Mouse (Mus musculus): ENCODE results near the gene Glg1. TPM values are rescaled to one million over a fixed set of nuclear protein-coding genes. Genes with fewer than 3 reads are reported as not detected.

Glg1 gene
- polyA plus RNA-seq, 1 experiment from 2014 or later = 13.0 TPM

DNA sequence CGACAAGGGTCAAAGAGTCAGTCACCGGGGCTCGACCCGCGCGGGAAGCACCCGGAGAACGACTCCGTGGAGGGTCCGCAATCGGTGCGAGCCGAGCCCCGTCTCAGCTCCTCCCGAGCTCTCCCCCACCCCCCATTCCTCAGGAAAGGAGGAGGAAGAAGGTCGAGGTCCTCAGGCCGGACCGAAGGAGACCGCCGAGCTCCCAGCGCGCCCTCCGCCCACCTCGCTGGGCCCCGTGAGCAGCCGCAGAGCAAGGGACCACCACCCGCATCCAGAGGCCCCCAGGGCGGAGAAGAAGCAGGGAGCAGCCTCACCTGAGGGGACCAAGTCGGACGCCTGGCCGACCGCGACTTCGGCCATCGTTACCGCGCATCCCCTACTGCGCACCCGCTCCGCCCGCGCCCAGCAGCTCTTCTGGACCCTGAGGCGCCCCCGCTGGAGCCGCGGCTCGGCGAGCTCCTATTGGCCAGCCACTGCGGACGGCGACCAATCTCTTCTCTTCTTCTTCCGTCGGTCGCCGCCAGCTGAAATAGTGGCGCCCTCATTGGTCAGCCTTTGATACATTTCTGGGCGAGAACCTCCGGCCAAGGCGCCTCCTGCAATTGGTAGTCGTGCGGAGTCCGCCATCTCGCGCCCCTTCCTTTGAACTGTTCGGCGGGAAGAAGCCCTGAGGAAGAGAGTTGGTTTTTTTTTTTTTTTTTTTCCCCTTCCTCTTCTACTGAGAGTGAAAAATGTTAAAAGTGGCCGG is 41.0 kb upstream of the Glg1 start, which contains the start of gene Rfwd3:
TSS of gene Rfwd3 (minus strand) at position 402 of the 748 bp plus-strand sequence.
- WGBS (ENCODE audit: insufficient replicate concordance) = under 1% methylated on average over 60 of the region's 67 CpGs
- ATAC-seq = peak; percentile 100

DNA sequence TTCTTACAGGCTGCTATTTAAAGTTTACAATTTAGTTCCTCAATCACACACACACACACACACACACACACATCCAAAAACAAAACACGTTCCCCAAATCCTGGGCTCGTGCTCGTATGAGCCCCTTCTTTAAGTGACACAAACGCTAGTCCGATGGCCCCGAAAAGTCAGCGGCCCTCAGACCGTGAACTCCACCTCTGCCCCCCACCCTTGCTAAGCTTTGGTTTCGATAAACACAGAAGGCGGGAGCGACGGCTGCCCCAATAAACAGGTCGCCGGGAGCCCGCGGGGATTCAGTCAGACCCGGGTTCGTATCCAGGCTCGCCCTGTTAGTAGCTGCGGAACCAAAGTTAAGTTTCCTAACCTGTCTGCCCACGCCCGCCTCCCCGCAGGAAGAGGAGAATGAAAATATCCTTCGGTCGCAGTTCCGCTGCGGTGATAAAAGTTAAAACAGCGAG is 40.4 kb upstream of the Glg1 start:
- H3K9me3 ChIP-seq (ENCODE audit: low read length) = no peaks in the 10 kb centered on the region
- H3K4me1 ChIP-seq (ENCODE audit: insufficient read depth) = peaks cover 10% of the 10 kb centered on the region
- H3K9ac ChIP-seq (replicated peaks) = peak overlapping the region; percentile 91
- peaks cover 21% of the 10 kb centered on the region for H3K36me3 ChIP-seq (replicated peaks; ENCODE audit: insufficient read depth, low read length)
- H3K4me3 ChIP-seq (ENCODE audit: low read depth, low read length) = peak overlapping the region; percentile 86
- under 1% methylated on average over 28 of the region's 28 CpGs for WGBS (ENCODE audit: insufficient replicate concordance)
- no peak for TF ChIP-seq CTCF (IDR thresholded peaks at IDR 0.05; ENCODE audit: low read depth)
- no peak for TF ChIP-seq EP300 (IDR thresholded peaks at IDR 0.05; ENCODE audit: low read depth)
- H3K27ac ChIP-seq (ENCODE audit: low read depth) = peak overlapping the region; percentile 88
- ATAC-seq = peak; percentile 15
- H3K4me2 ChIP-seq (ENCODE audit: low read depth, low read length) = peak overlapping the region; percentile 71
- H3K27me3 ChIP-seq (ENCODE audit: insufficient read depth, low read length) = no peaks in the 10 kb centered on the region
- DNase-seq = peak; percentile 82

More for the DNA sequence above, 41.0 kb upstream of the Glg1 start, which contains the start of gene Rfwd3:
- DNase-seq = peak; percentile 96
- peak within 1 kb of the TSS; percentile 86 for H3K4me3 ChIP-seq (ENCODE audit: low read depth, low read length)
- H3K9ac ChIP-seq (replicated peaks) = peak within 1 kb of the TSS; percentile 91
- H3K4me2 ChIP-seq (ENCODE audit: low read depth, low read length) = peak within 1 kb of the TSS; percentile 71
- peak; percentile 45 for TF ChIP-seq CTCF (IDR thresholded peaks at IDR 0.05; ENCODE audit: low read depth)
- 0 out of 2 replicates have a peak, but pooled peaks have one; percentile 16 for TF ChIP-seq EP300 (IDR thresholded peaks at IDR 0.05; ENCODE audit: low read depth)
- H3K4me1 ChIP-seq (ENCODE audit: insufficient read depth) = peaks cover 10% of the 10 kb centered on the region
- H3K27me3 ChIP-seq (ENCODE audit: insufficient read depth, low read length) = no peaks in the 10 kb centered on the region
- H3K27ac ChIP-seq (ENCODE audit: low read depth) = peak within 1 kb of the TSS; percentile 88
- H3K36me3 ChIP-seq (replicated peaks; ENCODE audit: insufficient read depth, low read length) = peaks cover 17% of the 10 kb centered on the region
- no peaks in the 10 kb centered on the region for H3K9me3 ChIP-seq (ENCODE audit: low read length)

DNA sequence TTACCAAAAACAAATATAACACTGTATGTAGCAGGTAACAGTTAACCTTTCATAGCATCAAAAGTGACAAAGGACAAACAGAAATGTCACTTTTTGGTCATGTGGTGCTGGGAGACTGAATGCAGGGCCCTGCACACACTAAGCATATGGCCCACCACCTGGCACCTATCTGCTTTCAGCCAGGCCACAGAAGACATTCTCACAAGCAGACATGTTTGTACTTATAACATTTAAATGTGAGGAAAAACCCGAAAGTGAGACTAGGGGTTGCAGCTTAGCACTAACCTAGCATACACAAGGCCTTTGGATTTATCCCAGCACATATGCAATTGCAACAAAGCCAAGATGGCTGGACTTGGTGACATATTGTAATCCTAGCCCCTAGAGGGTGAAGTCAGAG is 39.0 kb upstream of the Glg1 start:
- H3K27ac ChIP-seq (ENCODE audit: low read depth) = no peak overlapping the region
- no peaks in the 10 kb centered on the region for H3K27me3 ChIP-seq (ENCODE audit: insufficient read depth, low read length)
- H3K4me3 ChIP-seq (ENCODE audit: low read depth, low read length) = peak overlapping the region; percentile 86; the same call in 1 of the 2 replicates
- H3K4me1 ChIP-seq (ENCODE audit: insufficient read depth) = peaks cover 10% of the 10 kb centered on the region
- no peak for ATAC-seq
- 78% methylated on average over 1 of the region's 1 CpGs for whole genome bisulfite sequencing (ENCODE audit: insufficient replicate concordance)
- peaks cover 34% of the 10 kb centered on the region for H3K36me3 ChIP-seq (replicated peaks; ENCODE audit: insufficient read depth, low read length)
- DNase-seq = no peak
- peak overlapping the region; percentile 38; the same call in 1 of the 2 replicates for H3K9ac ChIP-seq (replicated peaks)
- TF ChIP-seq CTCF (IDR thresholded peaks at IDR 0.05; ENCODE audit: low read depth) = no peak
- no peak for TF ChIP-seq EP300 (IDR thresholded peaks at IDR 0.05; ENCODE audit: low read depth)
- H3K4me2 ChIP-seq (ENCODE audit: low read depth, low read length) = peak overlapping the region; percentile 71
- no peaks in the 10 kb centered on the region for H3K9me3 ChIP-seq (ENCODE audit: low read length)

DNA sequence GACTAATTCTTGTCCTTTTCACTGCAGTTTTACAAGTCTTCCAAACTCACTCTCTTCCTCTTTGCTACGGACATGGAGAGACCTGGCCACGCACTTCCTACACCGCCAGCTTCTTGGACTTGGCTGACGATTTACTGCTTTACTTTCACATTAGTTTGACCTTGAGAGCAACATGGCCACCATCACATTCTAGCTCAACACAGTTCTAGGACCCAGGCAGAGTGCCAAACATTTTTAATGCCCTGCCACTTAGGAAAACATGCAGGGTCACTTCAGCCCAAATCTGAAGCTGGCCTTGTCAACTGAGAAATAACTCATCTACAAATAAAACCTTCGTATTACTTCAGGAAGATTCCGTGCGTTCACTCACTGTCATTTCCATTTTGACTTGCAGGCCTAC is 32.7 kb upstream of the Glg1 start:
- no peaks in the 10 kb centered on the region for H3K9me3 ChIP-seq (ENCODE audit: low read length)

DNA sequence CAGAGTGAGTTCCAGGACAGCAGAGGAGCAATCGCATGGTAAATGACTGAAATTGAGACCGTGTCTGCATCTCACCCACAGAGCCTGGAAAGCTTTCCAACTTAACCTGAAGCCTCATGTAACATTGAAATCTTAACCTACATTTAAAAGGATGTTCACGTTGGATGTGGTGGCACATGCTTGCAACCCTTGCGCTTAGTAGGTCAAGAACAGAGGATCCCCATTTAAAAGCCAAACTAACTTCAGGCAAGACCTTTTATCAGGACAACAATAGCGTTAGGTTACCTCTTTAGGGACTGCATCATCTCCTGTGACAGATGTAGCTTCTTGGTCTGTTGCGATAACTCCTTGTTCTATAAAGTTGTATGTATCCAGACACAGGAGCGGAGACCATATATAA is 31.6 kb upstream of the Glg1 start:
- Histone ChIP-seq H3K27ac (ENCODE audit: low read depth) (no peak overlapping the region), H3K4me2 (ENCODE audit: low read depth, low read length) (no peak overlapping the region), H3K27me3 (ENCODE audit: insufficient read depth, low read length) (no peaks in the 10 kb centered on the region), H3K4me3 (ENCODE audit: low read depth, low read length) (no peak overlapping the region), H3K36me3 (replicated peaks; ENCODE audit: insufficient read depth, low read length) (peaks cover 87% of the 10 kb centered on the region), H3K9me3 (ENCODE audit: low read length) (no peaks in the 10 kb centered on the region), H3K9ac (replicated peaks) (no peak overlapping the region), H3K4me1 (ENCODE audit: insufficient read depth) (0 out of 2 replicates have a peak, but pooled peaks cover 5% of the 10 kb centered on the region)
- 95% methylated on average over 7 of the region's 7 CpGs for WGBS (ENCODE audit: insufficient replicate concordance)
- TF ChIP-seq EP300 (IDR thresholded peaks at IDR 0.05; ENCODE audit: low read depth) (no peak), CTCF (IDR thresholded peaks at IDR 0.05; ENCODE audit: low read depth) (no peak)
- DNase-seq = no peak
- ATAC-seq = no peak

More for the DNA sequence above, 32.7 kb upstream of the Glg1 start:
- no peak overlapping the region for H3K9ac ChIP-seq (replicated peaks)
- TF ChIP-seq CTCF (IDR thresholded peaks at IDR 0.05; ENCODE audit: low read depth) (no peak), EP300 (IDR thresholded peaks at IDR 0.05; ENCODE audit: low read depth) (no peak)
- H3K4me3 ChIP-seq (ENCODE audit: low read depth, low read length) = no peak overlapping the region
- peaks cover 83% of the 10 kb centered on the region for H3K36me3 ChIP-seq (replicated peaks; ENCODE audit: insufficient read depth, low read length)
- H3K27me3 ChIP-seq (ENCODE audit: insufficient read depth, low read length) = no peaks in the 10 kb centered on the region
- no peak overlapping the region for H3K4me2 ChIP-seq (ENCODE audit: low read depth, low read length)
- 87% methylated on average over 7 of the region's 7 CpGs for WGBS (ENCODE audit: insufficient replicate concordance)
- H3K4me1 ChIP-seq (ENCODE audit: insufficient read depth) = 0 out of 2 replicates have a peak, but pooled peaks cover 5% of the 10 kb centered on the region
- no peak for ATAC-seq
- H3K27ac ChIP-seq (ENCODE audit: low read depth) = no peak overlapping the region
- no peak for DNase-seq

DNA sequence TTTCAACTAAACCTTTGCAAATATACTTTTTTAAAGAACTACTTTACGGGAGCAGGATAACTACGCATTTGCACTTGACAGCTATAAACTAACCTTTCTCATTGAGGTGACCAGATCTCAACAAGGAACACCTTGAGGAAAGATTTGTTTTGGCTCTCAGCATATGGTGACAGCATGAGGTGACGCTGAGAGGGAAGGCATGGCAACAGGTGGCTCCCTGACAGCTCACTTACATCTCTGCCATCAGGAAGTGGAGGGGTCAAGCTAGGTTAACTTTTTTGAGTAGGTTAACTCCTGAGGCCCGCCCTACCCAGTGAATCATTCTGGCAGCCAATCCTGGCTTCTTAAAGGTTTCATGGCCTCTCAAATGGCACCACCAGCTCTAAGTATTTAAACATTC is 26.6 kb upstream of the Glg1 start:
- Histone ChIP-seq H3K9me3 (ENCODE audit: low read length) (no peaks in the 10 kb centered on the region), H3K27me3 (ENCODE audit: insufficient read depth, low read length) (no peaks in the 10 kb centered on the region), H3K36me3 (replicated peaks; ENCODE audit: insufficient read depth, low read length) (peaks cover 86% of the 10 kb centered on the region), H3K27ac (ENCODE audit: low read depth) (no peak overlapping the region), H3K4me1 (ENCODE audit: insufficient read depth) (no peaks in the 10 kb centered on the region), H3K9ac (replicated peaks) (no peak overlapping the region), H3K4me3 (ENCODE audit: low read depth, low read length) (no peak overlapping the region), H3K4me2 (ENCODE audit: low read depth, low read length) (no peak overlapping the region)
- TF ChIP-seq EP300 (IDR thresholded peaks at IDR 0.05; ENCODE audit: low read depth) = no peak
- no peak for TF ChIP-seq CTCF (IDR thresholded peaks at IDR 0.05; ENCODE audit: low read depth)
- WGBS (ENCODE audit: insufficient replicate concordance) = 88% methylated on average over 4 of the region's 4 CpGs
- ATAC-seq = no peak
- no peak for DNase-seq
